Mouse (Mus musculus) bone marrow macrophage, adult 2 months (primary cell): ENCODE measurements around the gene Reg3d. TPM values are rescaled to one million over a fixed set of nuclear protein-coding genes. Genes with fewer than 3 reads are reported as not detected.

ENCODE experiments used
- H3K27ac ChIP-seq: 2 replicates; pipeline ENCODE4 v1.5.1; 2012; ENCODE audit warnings: low read depth, low read length; ENCODE audit not compliant: insufficient read depth
- H3K4me1 ChIP-seq: 2 replicates; pipeline ENCODE4 v1.6.1; 2012; ENCODE audit warnings: low read length; ENCODE audit not compliant: control insufficient read depth, insufficient read depth
- H3K4me3 ChIP-seq: 2 replicates; pipeline ENCODE4 v1.5.1; 2012; ENCODE audit warnings: mild to moderate bottlenecking, low read length, moderate library complexity; ENCODE audit not compliant: insufficient read depth
- CTCF ChIP-seq: IDR thresholded peaks from 2 replicates; pipeline ENCODE4 v1.5.1; 2012; ENCODE audit warnings: low read depth, mild to moderate bottlenecking, low read length, moderate library complexity
- POLR2A ChIP-seq: IDR thresholded peaks from 2 replicates; pipeline ENCODE4 v1.6.1; 2012; ENCODE audit warnings: mild to moderate bottlenecking, low read depth, low read length, borderline replicate concordance
- polyA plus RNA-seq: library from polyadenylated mRNA; stranded (reverse); fragments of >200 nt; gene quantifications from 2 replicates; pipeline ENCODE4 v1.2.4, GENCODE M21; 2012; ENCODE audit not compliant: missing spikeins, insufficient read depth, insufficient read length

The Reg3d gene
- polyA plus RNA-seq, 1 experiment = not detected

GRCm38 (mm10) chr6:78331919-78332569 is 46.6 kb downstream of the Reg3d start:
- Histone ChIP-seq H3K4me1 (no peaks in the 10 kb centered on the region), H3K27ac (no peak overlapping the region), H3K4me3 (no peak overlapping the region)
- TF ChIP-seq POLR2A = no peak
- no peak for TF ChIP-seq CTCF

DNA sequence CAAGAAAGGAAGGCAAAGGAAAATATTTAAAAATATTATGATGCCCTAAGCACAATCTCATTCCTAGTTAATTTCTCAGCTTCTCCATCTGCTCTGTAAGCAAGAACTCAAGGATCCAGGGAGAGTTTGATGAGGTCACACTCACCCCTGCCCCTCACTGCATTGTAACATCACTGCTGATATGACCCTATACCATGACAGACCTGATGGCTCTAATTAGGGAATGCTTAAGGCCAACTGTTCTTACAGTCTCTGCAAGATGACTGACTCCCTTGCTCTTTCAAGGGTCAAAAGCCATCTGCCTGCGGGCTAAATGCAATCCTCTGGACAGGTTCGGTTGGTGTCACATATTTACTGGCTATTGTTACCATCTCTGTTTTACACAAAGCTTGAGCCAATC is 49.5 kb downstream of the Reg3d start:
- no peak for TF ChIP-seq CTCF
- TF ChIP-seq POLR2A = no peak
- Histone ChIP-seq H3K4me3 (no peak overlapping the region), H3K27ac (no peak overlapping the region), H3K4me1 (no peaks in the 10 kb centered on the region)

GRCm38 (mm10) chr6:78327798-78328197 is 50.9 kb downstream of the Reg3d start:
- Histone ChIP-seq H3K4me3 (no peak overlapping the region), H3K27ac (no peak overlapping the region), H3K4me1 (no peaks in the 10 kb centered on the region)
- no peak for TF ChIP-seq POLR2A
- TF ChIP-seq CTCF = no peak

Other genes with a start within 250 kb of the Reg3d start
- gene Reg3b, start 8.2 kb downstream of the Reg3d start, polyA plus RNA-seq = not detected in 2 replicates
- not detected in 2 replicates for gene Reg3a, start 1.8 kb upstream of the Reg3d start, polyA plus RNA-seq
- not detected in 2 replicates for gene Reg2, start 16.8 kb upstream of the Reg3d start, polyA plus RNA-seq
- not detected in 2 replicates for gene Reg1, start 43.8 kb upstream of the Reg3d start, polyA plus RNA-seq
- gene Reg3g, start 90.0 kb upstream of the Reg3d start, polyA plus RNA-seq = not detected in 2 replicates